Mouse (Mus musculus): Measurements from ENCODE around the gene Prim2.

Gene Prim2

DNA sequence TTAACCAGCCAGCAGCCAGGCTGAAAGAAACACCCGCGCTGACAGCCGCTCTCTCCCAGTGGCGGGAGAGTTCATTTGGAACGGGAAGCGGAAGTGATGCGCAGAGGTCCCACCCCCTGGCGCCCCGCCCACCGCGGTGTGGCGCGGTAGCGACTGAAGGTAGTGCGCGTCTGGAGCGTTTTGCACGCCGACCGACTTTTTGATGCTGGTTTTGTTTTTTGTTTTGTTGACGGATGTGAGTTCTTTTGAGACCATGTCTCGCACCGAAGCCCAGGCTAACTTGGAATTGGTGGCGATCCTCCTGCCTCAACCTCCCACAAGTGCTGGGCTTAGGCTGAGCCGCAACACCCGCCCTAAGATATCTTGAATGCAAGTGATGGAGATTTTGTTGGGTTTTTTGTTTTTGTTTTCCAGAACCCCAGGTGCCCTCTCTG is at the start of gene Prim2:
Gene Prim2 (minus strand): TSS at position 88 of the 434 bp plus-strand sequence.
- DNase-seq, result peak; percentile 94

DNA sequence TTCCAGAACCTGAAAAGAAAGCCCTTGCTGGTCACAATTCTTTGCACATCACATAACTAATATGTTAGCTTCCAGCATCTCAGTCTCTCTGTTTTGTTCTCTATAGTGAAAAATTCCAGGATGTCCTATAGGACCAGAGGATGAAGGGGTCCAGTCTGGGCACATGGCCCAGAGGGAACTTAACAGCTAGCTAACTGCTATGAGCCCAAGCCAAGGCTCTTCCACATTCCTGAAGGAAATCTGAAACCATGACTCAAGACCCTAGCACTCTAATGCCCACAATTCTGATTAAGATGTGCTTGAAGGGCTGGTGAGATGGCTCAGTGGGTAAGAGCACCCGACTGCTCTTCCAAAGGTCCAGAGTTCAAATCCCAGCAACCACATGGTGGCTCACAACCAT is 48.0 kb upstream of the Prim2 start:
- no peak for DNase-seq

DNA sequence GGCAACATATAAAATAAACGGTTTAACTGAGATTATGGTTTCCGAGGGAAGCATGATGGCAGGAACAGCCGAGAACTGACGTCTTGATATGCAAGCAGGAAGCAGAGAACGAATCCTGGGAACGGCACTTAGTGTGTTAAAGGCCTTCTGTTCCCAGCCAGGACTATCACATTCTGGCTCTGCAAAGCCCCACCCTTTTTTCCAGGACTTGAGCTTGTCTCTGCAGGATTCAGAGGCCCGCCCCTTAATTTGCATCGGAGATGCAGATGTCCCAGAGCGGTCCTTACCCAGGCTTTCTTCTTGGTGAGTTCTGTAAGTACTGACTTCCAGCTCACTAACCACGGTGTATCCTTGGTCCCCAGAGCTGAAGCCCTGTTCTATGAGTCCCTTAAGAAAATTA is 45.2 kb upstream of the Prim2 start:
- no peak for DNase-seq

DNA sequence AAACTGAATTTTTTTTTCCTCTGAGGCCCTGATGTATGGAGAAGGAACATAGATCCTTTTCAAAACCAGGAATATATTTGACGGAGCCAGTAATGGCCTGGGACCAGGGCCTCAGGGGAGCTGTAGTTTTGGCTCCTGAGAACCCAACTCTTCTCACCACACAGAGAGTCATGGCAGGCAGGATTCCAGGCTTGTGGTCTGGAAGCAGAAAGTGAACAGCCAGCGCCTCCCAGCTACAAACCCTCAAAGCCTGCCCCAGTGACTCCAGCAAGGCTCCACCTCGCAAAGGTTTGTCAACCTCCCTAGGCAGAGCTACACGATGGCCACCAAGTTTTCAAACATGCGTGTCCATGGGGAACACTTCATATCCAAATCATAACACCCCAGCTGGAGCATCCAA is 42.4 kb upstream of the Prim2 start:
- no peak for DNase-seq

DNA sequence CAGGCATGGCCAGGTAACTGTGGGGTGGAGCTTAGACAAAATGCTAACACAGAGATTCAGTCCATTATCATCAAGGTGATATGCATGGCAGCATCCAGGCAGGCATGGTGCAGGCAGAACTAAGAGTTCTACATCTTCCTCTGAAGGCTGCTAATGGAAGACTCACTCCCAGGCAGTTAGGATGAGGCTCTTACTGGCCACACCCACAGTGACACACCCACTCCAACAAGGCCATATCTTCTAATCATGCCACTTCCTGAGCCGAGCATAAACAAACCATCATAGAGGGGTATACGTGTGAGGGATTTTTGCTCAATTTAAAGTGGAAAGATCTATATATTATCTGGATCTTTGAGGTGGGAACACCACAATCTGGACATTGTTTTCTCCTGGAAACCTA is 40.0 kb upstream of the Prim2 start:
- no peak for DNase-seq

DNA sequence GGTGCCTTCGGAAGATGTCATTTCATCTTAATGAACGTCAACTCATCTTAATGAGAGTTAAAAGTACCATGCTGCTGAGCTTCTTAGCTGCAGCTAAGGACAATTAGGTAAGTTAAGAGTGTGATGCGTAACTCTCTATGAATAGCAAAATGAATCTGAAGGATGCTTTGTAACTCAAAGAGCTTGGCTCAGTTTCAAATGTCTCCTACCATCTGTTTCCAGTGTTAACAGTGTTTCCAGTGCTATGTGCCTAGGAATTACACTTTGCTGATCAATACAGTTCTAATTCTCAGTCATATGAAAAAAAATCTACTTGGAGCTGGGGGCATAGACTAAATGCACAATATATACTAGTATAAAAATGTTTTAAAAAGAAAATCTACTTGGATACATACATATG is 31.6 kb upstream of the Prim2 start:
- DNase-seq, result no peak

DNA sequence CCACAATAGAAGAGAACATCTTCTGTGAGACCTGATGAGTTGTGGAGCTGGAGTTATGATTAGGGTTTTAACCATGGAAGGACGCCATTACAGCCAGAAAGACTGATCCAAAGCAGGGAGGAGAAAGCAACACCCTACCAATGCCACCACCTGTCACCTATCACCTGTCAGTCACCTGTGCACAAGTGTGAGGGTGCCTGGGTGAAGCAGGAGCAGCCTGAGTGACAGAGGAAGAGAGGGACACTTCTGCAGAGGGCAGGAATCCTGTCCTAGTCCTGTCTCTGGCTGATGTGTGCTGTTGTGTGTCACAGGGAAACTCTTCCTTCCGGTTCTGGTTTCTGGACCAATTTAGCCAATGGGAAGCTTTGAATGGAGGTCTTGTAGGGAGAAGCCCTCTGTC is 26.4 kb upstream of the Prim2 start:
- DNase-seq, result no peak

DNA sequence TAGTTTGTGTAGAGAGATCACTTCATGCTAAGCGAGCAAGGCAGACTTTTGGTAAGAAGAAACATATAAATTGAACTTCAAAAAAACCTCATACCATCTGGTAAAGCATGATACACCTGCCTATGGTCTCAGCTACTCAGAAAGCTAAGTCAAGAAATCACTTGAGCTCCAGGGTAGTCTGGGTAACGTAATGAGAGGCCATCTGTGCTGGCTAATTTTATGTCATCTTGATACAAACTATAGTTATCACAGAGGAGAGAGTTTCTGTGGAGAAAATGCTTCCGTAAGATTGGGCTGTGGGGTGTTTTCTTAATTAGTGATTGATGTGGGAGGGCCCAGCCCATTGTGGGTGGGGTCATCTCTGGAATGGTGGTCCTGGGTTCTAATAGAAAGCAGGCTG is 24.3 kb upstream of the Prim2 start:
- DNase-seq, result no peak

DNA sequence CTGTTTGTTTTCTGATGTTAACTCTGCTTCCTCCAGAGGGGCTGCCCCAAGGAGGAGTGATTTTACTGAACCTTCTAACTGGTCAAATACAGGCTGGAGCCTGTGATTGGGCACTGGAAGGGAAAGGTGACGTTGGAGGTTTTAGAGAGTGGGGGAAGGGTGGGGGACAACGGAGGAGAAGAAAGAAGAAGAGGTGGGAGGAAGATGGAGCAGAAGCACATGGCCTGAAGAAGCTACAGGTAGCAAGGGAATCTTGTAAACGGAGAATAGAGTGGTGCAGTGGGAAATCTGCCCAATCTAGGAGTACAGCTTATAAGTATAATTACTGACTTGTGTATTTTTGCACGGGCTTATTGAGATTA is 20.5 kb upstream of the Prim2 start:
- DNase-seq, result no peak

DNA sequence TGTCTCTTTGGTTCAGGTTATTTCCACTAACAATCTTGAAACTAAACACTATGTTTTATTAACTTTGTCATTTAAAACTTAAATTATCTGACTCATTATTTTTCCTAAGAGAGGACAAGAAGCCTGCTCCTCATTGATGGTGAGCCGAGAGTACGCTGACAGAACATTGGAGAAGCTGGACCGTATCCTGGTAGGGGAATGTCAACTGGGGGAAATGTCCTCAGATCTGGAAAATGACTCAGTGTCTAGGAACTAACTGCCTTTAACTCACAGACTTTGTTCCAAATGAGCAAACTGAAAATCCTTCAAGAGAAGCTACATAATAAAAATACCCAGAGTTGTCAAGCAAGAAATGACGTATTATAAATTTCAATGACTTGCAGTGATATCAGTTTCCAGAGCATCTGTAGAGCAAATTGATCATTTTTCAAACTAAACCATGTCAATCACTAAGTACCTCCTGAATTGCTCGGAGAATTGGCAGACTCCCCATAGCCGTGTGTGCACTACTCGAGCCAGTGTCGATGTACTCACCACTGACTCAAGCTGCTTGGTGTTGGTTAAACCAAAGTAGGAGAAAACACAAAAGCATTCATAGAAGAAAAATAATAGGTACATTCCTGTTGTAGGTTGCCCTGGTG is 20.0 kb upstream of the Prim2 start:
- DNase-seq, result no peak

DNA sequence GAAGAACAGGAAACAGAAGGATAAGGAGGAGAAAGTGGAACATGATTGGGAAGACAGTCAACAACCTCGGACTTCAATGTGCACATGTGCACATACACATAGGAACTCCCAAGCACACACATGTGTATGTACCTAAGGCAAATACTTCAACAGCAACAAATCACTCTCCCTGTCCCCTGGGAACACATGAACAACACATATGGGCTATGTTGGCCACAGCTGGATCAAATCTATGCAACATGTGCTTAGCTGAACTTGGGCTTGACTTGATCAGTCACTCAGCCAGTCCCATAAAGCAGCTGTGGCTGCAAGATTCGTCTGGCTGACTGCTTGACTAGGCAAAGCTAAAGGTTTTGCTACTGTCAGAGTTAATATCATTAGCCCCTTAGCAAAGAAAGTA is 19.2 kb upstream of the Prim2 start:
- DNase-seq, result no peak

DNA sequence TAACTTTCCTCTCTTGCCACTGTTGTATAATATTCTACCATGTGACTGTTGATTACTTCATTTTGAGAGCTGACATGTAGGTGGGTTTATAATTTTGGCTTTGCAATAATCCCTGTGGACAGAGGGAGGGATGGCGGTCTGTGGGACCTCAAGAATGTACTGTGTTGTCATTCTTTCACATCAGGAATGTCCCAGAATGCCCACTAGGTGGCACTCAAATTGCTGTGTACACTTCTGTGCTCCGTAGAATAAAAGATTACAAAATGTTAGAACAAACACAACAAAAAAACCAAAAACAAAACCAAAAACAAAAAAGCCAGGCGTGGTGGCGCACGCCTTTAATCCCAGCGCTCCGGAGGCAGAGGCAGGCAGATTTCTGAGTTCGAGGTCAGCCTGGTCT is 14.9 kb upstream of the Prim2 start:
- peak; percentile 50 for DNase-seq

DNA sequence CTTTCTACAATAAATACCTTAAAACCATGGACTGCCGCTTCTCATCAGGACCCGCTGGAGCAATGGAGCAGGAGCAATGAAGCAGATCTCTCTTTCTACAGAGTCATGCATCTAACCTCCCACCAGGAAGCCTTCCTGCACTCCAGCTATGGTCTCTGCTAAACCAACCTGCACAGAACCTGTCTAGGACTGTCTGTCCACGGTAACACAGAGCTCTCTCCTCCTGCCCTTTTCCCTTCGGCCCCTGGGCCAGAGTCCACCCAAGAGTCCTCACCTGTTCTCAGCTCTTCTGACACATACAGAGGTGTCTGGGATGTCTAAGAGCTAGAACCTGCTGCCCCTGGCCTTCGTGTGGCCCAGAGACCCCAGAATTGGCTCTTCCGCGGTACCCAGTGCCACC is 11.3 kb upstream of the Prim2 start:
- no peak for DNase-seq

DNA sequence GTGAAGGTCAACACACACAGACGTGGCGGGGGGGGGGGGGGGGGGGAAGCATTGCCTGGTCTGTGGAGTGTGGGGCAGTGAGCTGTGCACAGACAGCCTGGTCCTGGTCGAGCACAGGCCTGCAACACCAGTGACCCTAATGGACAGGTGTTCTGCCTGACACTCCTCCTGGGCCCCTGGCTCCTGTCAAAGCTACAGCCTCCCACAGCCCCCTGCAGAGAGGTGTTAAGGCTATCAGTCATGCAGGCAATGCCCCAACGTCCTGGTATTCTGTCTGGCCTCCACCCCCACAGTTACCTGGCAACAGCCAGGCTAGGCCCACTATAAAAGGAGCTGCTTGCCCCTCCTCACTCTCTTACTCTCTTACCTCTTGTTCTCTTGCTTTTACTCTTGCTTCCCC is 10.8 kb upstream of the Prim2 start:
- DNase-seq, result no peak

DNA sequence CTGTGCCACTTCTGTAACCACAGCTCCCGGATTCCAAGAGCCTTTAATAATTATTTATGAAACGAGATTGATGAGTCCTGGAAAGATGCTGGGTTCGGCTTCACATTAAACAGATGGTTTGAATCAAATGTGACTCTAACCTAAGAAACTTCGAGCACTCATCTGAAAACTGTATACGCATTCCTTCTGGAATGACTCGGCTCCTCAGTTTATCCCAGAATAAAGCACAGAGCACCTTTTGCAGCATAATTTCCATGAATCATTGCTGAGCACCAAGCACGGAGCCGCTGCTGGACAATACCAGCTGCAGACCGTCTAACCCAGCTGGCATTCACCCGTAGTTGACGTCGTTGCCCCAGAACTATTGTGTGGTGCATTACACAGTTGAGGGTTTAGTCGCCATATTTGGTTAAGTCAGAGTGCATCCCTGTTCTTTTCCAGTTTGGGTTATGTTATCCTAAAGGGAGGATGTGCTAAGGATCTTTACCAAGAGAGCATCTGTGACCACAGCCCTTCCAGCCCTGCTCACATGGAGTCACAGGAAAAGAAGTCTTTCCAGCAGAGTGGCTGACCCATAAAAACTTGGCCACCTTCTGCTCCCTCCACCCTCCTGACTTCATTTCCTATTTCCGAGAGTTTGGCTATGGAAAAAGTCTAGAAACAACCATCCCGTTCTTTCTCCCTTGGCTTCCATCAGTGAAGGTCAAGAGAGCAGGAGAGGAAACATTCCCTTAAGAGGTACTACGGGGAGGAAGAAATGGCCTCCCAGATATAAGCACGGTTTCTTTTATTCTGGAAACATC is 3.8 kb upstream of the Prim2 start:
- no peak for DNase-seq

DNA sequence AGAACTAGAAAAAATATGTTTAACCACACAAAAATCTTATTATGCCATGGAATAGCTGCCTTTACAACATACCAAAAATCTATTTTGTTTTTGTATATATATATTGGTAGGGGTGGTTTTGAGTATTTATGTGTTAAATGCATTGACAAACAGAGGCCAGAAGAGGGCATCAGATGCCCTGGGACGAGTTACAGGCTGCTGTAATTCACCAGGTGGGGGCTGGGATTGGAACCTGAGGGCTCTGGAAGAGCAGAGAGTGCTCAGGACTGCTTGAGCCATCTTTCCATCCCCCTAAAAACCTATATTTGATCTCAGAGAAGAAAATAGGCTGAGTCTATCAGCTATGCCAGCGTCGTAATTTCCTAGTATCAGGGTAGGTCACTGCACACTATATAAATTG is 2.9 kb upstream of the Prim2 start:
- DNase-seq, result peak; percentile 40

DNA sequence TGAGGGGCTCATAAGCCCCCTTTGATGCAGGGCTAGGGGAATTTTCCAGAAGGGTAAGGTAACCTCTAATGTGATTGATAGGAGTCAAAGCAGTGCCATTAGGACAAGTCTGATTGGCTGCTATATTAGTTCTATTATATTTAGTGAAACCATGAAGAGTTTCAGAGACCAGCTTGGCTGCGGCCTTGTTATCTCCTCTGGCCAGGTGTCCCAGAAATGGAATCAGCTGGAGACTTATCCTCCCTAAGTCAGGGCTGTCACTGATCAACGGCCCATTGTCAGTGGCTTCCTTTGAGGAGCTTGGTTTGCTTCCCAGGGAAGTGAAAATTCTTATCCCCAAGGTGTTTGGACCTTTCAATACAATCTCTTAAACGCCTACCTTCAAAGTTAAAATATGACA is 2.5 kb upstream of the Prim2 start:
- no peak for DNase-seq

DNA sequence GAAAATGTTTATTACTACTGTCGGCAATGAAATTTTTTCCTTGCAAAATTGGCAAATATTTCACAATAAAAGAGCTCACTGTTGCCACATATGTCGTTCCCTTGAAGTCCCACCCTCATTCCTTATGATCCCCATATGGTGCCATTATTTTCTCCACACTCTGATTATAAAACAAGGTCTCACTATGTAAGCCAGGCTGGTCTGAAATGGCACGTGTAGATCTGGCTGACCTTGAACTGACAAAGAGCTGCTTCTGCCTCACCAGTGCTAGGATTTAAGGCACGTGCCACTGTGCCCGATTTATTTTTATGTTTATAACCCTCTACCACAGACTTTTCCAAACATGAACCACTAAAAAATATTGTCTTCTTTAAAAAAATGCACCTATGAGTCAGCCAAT is 1.8 kb upstream of the Prim2 start:
- DNase-seq, result no peak

DNA sequence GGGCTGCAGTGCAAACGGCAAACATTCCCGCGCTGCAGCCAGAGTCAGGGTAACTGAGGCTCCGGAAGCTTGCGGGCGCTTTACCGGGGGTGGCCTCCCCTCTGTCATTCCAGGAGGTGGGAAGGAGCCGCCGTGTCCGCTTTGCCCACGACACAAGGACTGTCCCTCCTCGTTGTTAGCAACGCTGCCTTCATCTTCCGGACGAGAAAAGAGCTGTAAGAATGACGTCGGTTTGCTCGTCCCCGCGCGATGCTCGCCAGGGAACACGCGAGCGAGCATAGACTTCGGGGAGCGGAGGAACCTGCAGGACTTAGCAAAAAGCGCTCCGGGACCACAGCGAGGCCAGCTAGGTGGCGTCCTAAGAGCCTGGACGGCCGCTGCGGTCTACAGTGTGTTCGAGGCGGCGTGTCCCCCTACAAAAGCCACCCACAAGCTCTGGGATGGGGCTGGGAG is 595 bp upstream of the Prim2 start:
- DNase-seq, result peak; percentile 71

DNA sequence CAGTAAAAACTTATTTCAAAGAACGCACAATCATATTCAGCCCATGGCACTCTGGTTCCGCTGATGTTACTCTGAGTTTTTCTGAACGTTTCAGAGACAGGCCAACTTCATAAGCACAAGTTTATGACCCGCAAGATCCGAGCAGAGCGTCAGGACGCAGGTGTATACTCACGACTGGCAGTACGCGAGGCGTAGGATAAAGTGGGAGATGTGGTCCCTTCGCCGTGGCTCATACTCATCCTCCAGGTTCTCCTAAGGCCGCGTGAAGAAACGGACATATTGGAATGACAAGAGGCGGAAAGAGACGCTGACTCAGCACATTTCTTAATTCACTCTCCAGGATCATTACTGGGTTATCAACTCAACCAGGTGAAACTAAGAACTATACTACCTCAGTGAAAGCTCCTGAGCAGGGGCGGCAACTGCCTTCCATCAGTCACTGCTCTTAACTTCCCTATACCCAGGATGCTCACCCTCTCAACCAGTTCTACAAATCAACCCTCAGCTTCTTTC is 5.9 kb downstream of the Prim2 start:
- no peak for DNase-seq

DNA sequence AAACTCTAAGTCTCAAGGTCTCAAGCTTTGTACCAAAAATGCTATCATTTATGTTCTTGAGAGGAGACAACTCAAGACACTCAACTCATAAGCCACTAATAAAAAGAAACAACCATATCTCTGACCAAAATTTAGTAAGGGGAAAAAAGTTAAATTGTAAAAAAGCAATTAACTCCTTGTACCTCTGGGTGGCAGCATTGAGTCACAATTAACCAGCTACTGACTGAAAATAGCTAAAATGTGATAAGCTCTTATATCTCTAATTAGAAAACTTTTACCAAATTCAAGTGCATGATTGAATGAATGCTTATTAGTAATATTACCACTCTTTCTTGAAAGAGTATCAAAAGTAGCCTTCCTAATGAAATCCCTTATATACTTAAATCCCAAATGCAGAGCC is 6.4 kb downstream of the Prim2 start:
- DNase-seq, result peak; percentile 31

DNA sequence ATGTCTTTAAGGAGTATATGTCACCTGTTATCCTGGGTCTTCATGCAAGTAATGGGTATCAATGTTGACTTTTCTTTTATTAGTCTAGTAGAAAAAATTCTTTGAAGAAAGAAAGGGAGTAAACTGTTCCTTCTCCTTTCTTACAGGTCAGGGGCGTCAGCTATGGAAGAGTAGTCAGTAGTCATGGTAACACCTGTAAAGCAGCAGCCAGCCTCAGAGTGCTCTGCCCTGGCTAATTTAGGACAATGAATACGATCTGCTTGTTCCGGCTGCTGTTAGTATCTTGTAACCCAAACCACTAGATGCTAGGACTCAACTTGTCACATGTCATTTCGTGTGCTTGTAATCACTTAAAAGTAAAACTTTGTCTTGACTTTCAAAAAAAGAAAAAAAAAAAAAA is 11.3 kb downstream of the Prim2 start:
- DNase-seq, result no peak

DNA sequence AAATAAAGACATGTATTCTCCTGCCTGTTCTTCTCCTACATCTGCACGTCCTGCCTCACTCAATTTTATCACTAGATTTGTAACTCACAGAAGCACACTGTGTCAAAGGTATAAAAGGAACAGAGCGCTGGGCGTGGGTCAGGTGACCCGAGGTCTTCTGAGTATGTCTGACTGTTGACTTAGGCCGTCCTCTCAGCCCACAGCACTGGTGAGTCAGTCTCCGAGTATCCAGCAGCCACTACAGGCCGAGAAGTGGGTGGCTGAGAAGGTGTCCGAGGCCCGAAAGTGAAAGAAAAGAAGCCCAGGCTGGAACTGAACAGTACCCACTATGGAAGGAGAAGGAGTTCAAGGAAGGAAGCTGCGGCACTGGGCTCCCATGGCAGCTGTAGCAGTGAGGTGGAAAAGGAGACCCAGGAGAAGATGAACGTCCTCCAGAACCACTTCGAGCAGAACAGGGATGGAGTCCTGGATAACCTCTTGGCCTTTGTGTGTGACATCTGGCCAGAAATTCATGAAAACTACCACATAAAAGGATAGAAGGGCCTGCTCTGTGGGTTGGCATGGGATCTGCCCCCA is 11.9 kb downstream of the Prim2 start:
- DNase-seq, result no peak

DNA sequence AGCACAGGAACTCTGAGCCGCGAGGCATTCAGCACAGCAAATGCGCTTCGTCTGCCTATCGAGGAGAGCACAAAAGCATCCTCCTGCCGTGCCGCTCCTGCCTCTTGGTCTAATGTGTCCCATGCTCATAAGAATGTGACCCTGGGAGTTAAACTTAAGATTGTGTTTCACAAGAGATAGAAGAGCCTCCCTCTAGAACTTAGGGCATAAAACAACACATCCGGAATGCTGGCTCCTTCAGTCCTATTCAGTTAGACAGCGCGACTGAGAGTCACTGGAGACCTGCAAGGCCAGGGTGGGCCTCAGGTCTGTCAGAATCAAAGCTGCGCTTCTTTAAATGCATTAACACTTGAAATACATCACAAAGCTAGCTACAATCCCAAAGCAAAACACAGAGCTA is 18.7 kb downstream of the Prim2 start:
- no peak for DNase-seq
